Mouse (Mus musculus) intestine, embryonic 14.5 days (tissue): ENCODE measurements around the gene Mgat5b. TPM values are rescaled to one million over a fixed set of nuclear protein-coding genes. Genes with fewer than 3 reads are reported as not detected.

ENCODE experiments used
- ATAC-seq: fragments of 200-750 bp; cut with Nextera tagmentation; replicated peaks from 2 replicates; pipeline ENCODE4 v1.8.0; 2017; ENCODE audit warnings: low read depth, moderate number of reproducible peaks, moderate TSS enrichment, moderate library complexity; ENCODE audit not compliant: low FRiP score, low TSS enrichment
- DNase-seq: peaks from one replicate; pipeline ENCODE4 v3.0.0-alpha.2; 2018; ENCODE audit warnings: low spot score
- H3K27ac ChIP-seq: fragments of 300-500 bp; sonication (generic); 2 replicates; pipeline ENCODE4 v1.5.1; 2014; ENCODE audit warnings: low read depth, mild to moderate bottlenecking, control low read depth
- H3K27me3 ChIP-seq: fragments of 300-500 bp; sonication (generic); replicated peaks from 2 replicates; pipeline ENCODE4 v1.6.1; 2014; ENCODE audit warnings: low read length, control low read depth; ENCODE audit not compliant: control insufficient read depth, insufficient read depth
- H3K36me3 ChIP-seq: fragments of 300-500 bp; sonication (generic); 2 replicates; pipeline ENCODE4 v1.6.1; 2014; ENCODE audit warnings: low read length, control low read depth; ENCODE audit not compliant: control insufficient read depth, insufficient read depth
- H3K4me1 ChIP-seq: fragments of 300-500 bp; sonication (generic); replicated peaks from 2 replicates; pipeline ENCODE4 v1.6.1; 2014; ENCODE audit warnings: low read length, control low read depth, mixed read lengths; ENCODE audit not compliant: control insufficient read depth, insufficient read depth
- H3K4me2 ChIP-seq: fragments of 300-500 bp; sonication (generic); 2 replicates; pipeline ENCODE4 v1.6.1; 2014; ENCODE audit warnings: low read length
- H3K4me3 ChIP-seq: fragments of 300-500 bp; sonication (generic); 2 replicates; pipeline ENCODE4 v1.5.1; 2014; ENCODE audit warnings: low read depth, low read length, control low read depth, mixed read lengths
- H3K9ac ChIP-seq: fragments of 300-500 bp; sonication (generic); 2 replicates; pipeline ENCODE4 v1.6.1; 2014; ENCODE audit warnings: mild to moderate bottlenecking, low read length
- H3K9me3 ChIP-seq: fragments of 300-500 bp; sonication (generic); 2 replicates; pipeline ENCODE4 v1.6.1; 2016; ENCODE audit warnings: low read length, control low read depth; ENCODE audit not compliant: control insufficient read depth
- WGBS: fragments of 180-500 bp; shearing (Covaris S2); extraction: QIAGEN DNeasy Blood & Tissue Kit; methylation state at CpG from one replicate; pipeline ENCODE4 v1.1.7; 2014; 5-methylcytosine and 5-hydroxymethylcytosine counted together
- polyA plus RNA-seq: library from polyadenylated mRNA; unstranded; fragments of >200 nt; fragmentation: Nextera tagmentation; extraction: Ambion mirVana; gene quantifications from 2 replicates; pipeline ENCODE4 v1.2.1, GENCODE M21; 2014

Mgat5b gene
- polyA plus RNA-seq, 1 experiment from 2014 or later: 0.92 TPM

DNA sequence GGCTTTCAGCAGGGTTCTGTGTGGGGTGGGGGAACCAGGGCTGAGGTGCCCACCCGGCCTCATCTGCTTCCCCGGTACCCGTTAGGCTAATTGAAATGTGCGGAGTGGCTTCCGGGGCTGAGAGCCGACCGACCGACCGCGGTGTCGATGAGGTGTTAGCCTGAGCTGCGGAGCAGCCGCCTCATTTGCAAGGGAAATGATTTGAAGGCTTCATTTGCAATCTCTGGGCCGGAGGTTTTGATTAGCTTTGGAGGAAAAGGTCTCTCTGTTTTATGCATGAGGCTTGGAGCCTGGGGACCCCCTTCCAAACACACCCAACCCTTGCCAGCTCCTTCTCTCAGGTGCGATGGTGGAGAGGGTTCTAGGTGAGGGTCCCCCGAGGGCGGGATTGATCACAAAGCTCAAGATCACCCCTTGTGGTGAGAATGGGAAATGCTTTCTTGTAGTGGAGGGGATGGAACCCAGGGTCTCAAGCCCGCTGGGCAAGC is 75.5 kb downstream of the Mgat5b start:
- ATAC-seq: no peak
- Histone ChIP-seq H3K9me3 (no peaks in the 10 kb centered on the region), H3K27me3 (peaks cover 22% of the 10 kb centered on the region), H3K27ac (no peak overlapping the region), H3K9ac (no peak overlapping the region), H3K4me2 (peak overlapping the region; percentile 13; the same call in 1 of the 2 replicates), H3K4me1 (no peaks in the 10 kb centered on the region), H3K36me3 (no peaks in the 10 kb centered on the region), H3K4me3 (no peak overlapping the region)
- 6% methylated on average over 18 of the region's 18 CpGs for WGBS
- peak; percentile 66 for DNase-seq

DNA sequence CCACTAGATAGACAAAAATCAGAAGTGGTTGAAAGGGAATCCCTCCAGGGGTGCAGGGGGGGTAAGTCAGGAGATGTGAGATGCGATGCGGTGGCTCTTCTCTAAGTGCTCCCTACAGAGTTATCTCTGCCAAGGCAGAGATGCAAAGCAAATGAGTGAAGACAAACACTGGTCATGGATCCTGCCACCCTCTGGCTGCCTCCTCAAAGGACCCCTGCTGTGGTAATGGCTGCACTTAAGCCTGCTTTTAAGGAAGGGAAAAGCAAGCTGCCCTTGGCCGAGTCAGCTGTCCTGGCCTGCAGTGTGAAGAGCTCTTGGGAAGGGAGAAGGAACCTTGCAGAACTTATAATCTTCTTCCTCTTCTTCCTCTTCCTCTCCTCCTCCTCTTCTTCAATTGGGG is 78.3 kb downstream of the Mgat5b start:
- Histone ChIP-seq H3K4me1 (no peaks in the 10 kb centered on the region), H3K27me3 (peaks cover 22% of the 10 kb centered on the region), H3K9ac (no peak overlapping the region), H3K4me3 (no peak overlapping the region), H3K36me3 (no peaks in the 10 kb centered on the region), H3K27ac (no peak overlapping the region), H3K9me3 (no peaks in the 10 kb centered on the region), H3K4me2 (no peak overlapping the region)
- DNase-seq (no peak), ATAC-seq (no peak)
- WGBS: 35% methylated on average over 3 of the region's 3 CpGs

DNA sequence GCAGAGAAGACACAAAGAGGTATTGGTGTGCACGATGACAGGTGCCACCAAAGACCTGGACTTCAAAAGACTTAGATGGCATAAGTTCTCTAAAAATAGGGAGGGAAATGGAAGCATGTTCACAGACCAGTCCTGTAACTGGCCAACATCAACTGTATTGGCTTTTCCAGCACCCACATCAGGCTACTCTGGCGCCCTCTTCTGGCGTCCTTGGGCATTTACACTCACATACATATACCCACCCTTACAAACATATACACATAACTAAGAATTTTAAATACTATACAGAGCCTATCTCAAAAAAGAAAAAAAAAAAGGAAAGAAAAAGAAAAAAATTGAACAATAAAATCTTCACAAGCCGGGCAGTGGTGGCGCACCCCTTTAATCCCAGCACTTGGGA is 80.3 kb downstream of the Mgat5b start:
- no peak overlapping the region for H3K4me2 ChIP-seq
- no peak overlapping the region for H3K4me3 ChIP-seq
- WGBS: 88% methylated on average over 5 of the region's 5 CpGs

DNA sequence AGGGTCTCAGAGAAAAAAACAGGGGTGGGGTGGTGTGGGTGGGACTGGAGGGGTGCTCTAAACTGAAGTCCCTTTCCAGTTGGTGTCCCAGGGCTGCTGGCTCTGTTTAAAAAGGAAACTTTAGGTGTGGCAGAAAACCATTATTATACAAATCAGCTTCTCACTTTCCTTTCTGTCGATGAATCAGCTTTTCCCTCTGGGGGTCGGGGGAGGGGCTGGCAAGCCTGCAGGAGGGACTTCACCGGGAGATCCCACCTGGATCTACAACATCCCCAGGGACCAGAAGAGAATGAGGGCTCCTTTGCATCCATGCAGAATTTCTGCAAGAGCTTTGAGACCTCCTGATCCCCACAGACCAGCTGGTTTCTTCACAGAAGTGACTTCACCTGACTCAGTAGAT is 81.6 kb downstream of the Mgat5b start:
- no peak for DNase-seq
- Histone ChIP-seq H3K36me3 (no peaks in the 10 kb centered on the region), H3K27ac (no peak overlapping the region), H3K27me3 (peaks cover 7% of the 10 kb centered on the region; the same call in 1 of the 2 replicates), H3K4me2 (no peak overlapping the region), H3K4me1 (no peaks in the 10 kb centered on the region), H3K9ac (no peak overlapping the region), H3K4me3 (no peak overlapping the region), H3K9me3 (no peaks in the 10 kb centered on the region)
- WGBS: 14% methylated on average over 3 of the region's 3 CpGs
- no peak for ATAC-seq

More for the DNA sequence above, 80.3 kb downstream of the Mgat5b start:
- ATAC-seq (no peak), DNase-seq (no peak)
- Histone ChIP-seq H3K36me3 (no peaks in the 10 kb centered on the region), H3K4me1 (no peaks in the 10 kb centered on the region), H3K27ac (no peak overlapping the region), H3K9ac (no peak overlapping the region), H3K27me3 (peaks cover 11% of the 10 kb centered on the region), H3K9me3 (no peaks in the 10 kb centered on the region)

DNA sequence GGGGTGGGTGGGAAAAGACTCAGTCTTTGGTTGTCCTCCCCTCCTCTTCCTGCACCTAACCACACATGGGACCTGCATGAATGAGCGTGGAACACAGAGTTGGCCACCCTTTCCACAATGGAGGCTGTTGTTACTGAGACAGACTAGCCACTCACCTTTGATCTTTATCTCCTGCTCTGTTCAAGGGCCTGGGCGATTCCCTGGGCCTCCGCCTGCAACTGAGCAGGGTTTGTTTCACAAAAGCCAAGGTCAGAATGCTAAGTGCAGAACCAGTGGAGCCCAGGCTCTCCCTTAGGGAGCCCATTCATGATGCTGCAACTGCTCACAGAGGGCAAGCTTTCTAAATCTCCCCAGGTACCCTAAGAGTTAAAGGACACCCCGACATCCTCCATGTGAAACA is 83.1 kb downstream of the Mgat5b start:
- no peak for ATAC-seq

DNA sequence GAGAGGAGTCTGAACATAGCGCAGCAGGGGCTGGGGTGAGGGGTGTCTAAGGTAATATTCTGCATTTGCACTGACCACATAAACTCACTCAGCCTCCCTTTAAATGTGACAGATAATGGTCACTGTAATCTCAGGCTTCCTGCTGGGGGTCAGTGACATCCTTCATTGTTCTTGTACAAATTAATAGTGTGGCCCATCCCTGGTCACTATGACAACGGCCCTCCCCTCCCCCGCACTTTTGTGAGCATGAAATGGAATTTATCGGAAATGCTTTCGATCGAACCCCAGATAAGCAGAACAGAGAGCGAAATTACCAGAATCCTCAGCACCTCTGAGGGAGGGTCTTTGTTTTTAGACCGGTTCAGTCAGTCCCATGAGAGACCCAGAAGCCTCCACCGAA is 84.8 kb downstream of the Mgat5b start:
- H3K27me3 ChIP-seq: peaks cover 7% of the 10 kb centered on the region; the same call in 1 of the 2 replicates
- no peaks in the 10 kb centered on the region for H3K9me3 ChIP-seq
- ATAC-seq: no peak
- H3K4me1 ChIP-seq: no peaks in the 10 kb centered on the region
- H3K4me3 ChIP-seq: no peak overlapping the region
- no peak for DNase-seq
- no peak overlapping the region for H3K4me2 ChIP-seq
- H3K27ac ChIP-seq: no peak overlapping the region
- H3K36me3 ChIP-seq: no peaks in the 10 kb centered on the region
- H3K9ac ChIP-seq: no peak overlapping the region
- WGBS: 65% methylated on average over 9 of the region's 9 CpGs

More for the DNA sequence above, 83.1 kb downstream of the Mgat5b start:
- Histone ChIP-seq H3K9ac (no peak overlapping the region), H3K4me1 (no peaks in the 10 kb centered on the region), H3K27ac (no peak overlapping the region), H3K27me3 (peaks cover 7% of the 10 kb centered on the region; the same call in 1 of the 2 replicates), H3K4me2 (no peak overlapping the region), H3K36me3 (no peaks in the 10 kb centered on the region), H3K9me3 (no peaks in the 10 kb centered on the region), H3K4me3 (no peak overlapping the region)
- no peak for DNase-seq
- 53% methylated on average over 4 of the region's 4 CpGs for WGBS

DNA sequence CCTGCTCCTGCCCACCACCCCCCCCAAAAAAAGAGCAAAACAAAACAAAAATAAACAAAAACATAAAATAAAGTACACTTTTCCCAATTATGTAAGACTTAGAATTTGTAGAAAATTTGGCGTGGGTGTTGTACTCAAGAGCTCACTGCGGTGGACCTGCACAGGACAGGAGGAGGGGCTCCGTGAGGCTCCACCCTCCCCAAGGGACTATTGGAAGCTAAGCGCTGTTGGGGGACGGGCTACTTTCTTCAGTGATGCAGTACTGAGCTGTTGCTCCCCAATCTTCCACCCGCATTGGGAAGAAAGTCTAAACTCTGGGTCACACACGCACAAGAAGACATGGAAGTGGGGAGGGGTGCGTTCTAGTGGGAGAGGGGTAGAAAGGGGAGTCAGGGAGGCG is 85.6 kb downstream of the Mgat5b start:
- Histone ChIP-seq H3K27me3 (peaks cover 7% of the 10 kb centered on the region; the same call in 1 of the 2 replicates), H3K4me1 (no peaks in the 10 kb centered on the region), H3K4me3 (no peak overlapping the region), H3K27ac (no peak overlapping the region), H3K4me2 (no peak overlapping the region), H3K36me3 (no peaks in the 10 kb centered on the region), H3K9ac (no peak overlapping the region), H3K9me3 (no peaks in the 10 kb centered on the region)
- WGBS: 20% methylated on average over 9 of the region's 9 CpGs
- ATAC-seq (no peak), DNase-seq (no peak)

DNA sequence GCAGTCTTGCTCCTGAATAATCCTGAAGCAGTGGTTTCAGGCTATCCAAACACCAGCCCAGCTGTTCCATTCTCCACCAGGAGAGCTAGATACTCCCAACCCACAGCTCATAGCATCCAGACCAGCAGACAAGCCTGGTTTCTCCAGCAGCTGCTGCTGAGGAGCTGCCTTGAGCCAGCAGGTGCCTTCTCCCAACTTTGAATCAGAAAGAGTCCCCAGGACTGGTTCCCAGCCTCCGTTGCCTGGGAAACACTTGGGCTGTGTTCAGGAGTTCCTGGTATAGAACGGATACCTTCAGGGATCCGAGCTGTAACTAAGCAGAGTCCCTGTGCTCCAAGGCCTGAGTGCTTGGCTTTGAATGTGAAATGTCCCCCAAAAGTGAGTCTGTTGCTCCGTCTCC is 98.8 kb downstream of the Mgat5b start:
- H3K9ac ChIP-seq: no peak overlapping the region
- ATAC-seq (no peak), DNase-seq (no peak)
- H3K27ac ChIP-seq: no peak overlapping the region
- H3K27me3 ChIP-seq: no peaks in the 10 kb centered on the region
- no peak overlapping the region for H3K4me2 ChIP-seq
- no peak overlapping the region for H3K4me3 ChIP-seq
- H3K36me3 ChIP-seq: no peaks in the 10 kb centered on the region
- WGBS: 60% methylated on average over 4 of the region's 4 CpGs
- H3K4me1 ChIP-seq: peaks cover 5% of the 10 kb centered on the region; the same call in 1 of the 2 replicates
- H3K9me3 ChIP-seq: no peaks in the 10 kb centered on the region

DNA sequence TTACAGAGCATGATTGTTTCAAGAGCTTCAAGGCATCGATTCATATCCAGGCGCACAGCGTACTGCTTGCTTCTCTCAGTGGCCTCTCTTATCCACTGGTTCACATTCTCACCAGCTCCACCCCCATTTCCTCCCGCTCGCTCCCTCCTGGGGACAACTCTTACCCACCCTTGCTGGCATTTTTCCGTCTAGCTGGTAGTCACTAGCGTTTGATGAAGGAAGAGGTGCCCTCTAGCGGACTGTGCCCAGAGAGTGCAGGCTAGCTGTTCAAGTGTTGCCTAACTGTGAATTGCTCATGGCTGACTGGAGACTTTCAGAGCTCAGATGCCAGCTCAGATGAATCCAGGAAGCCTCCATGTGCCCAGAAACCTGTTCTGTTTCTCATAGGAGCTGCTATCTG is 99.7 kb downstream of the Mgat5b start:
- no peak for ATAC-seq
- H3K4me2 ChIP-seq: 0 out of 2 replicates have a peak overlapping the region, but pooled peaks have one; percentile 13
- 3% methylated on average over 8 of the region's 8 CpGs for WGBS

More for the DNA sequence above, 99.7 kb downstream of the Mgat5b start:
- Histone ChIP-seq H3K36me3 (no peaks in the 10 kb centered on the region), H3K4me1 (peaks cover 5% of the 10 kb centered on the region; the same call in 1 of the 2 replicates), H3K4me3 (no peak overlapping the region), H3K27me3 (no peaks in the 10 kb centered on the region), H3K9me3 (no peaks in the 10 kb centered on the region), H3K9ac (no peak overlapping the region), H3K27ac (no peak overlapping the region)
- DNase-seq: peak; percentile 79
